Mouse (Mus musculus): Measurements from ENCODE around the gene Sprtn.

- TF ChIP-seq CHD2 (IDR thresholded peaks at IDR 0.05; ENCODE audit: low read length): no peak
- TF ChIP-seq CTCF (conservative IDR thresholded peaks at IDR 0.05 in 1 of 2, IDR thresholded peaks at IDR 0.05 in 1 of 2; ENCODE audit: low read depth in 2 of 2, low read length in 2 of 2): no peak
- TF ChIP-seq EP300 (IDR thresholded peaks at IDR 0.05; ENCODE audit: low read length): no peak
- TF ChIP-seq ETS1 (conservative IDR thresholded peaks at IDR 0.05; ENCODE audit: low read depth, low read length): no peak
- no peak for TF ChIP-seq ZNF384 (IDR thresholded peaks at IDR 0.05; ENCODE audit: low read depth, low read length)
- TF ChIP-seq TCF12 (IDR thresholded peaks at IDR 0.05; ENCODE audit: low read depth, low read length): no peak
- TF ChIP-seq NELFE (IDR thresholded peaks at IDR 0.05; ENCODE audit: low read depth, low read length): no peak
- no peak for TF ChIP-seq SMC3 (IDR thresholded peaks at IDR 0.05; ENCODE audit: low read depth, low read length)
- no peak for TF ChIP-seq MAFK (IDR thresholded peaks at IDR 0.05; ENCODE audit: insufficient replicate concordance, low read length)
- TF ChIP-seq POLR2A (IDR thresholded peaks at IDR 0.05; ENCODE audit: low read depth, low read length): no peak
- TF ChIP-seq ZKSCAN1 (IDR thresholded peaks at IDR 0.05; ENCODE audit: borderline replicate concordance, low read depth, low read length): no peak
- no peak for TF ChIP-seq PAX5 (IDR thresholded peaks at IDR 0.05; ENCODE audit: low read length)
- TF ChIP-seq USF1 (IDR thresholded peaks at IDR 0.05; ENCODE audit: low read depth, low read length): no peak
- no peak for TF ChIP-seq HCFC1 (IDR thresholded peaks at IDR 0.05; ENCODE audit: low read depth, low read length)
Measured at GRCm38 (mm10) chr8:124929006-124929405, 31.3 kb downstream of the Sprtn start.
